Mouse (Mus musculus) stomach, postnatal 0 days (tissue): Measurements from ENCODE around the gene Arhgap42. TPM values are rescaled to one million over a fixed set of nuclear protein-coding genes. Genes with fewer than 3 reads are reported as not detected.

Source experiments
- ATAC-seq: fragments of 200-750 bp; cut with Nextera tagmentation; 2 replicates; pipeline ENCODE4 v1.8.0; 2017; ENCODE audit not compliant: low FRiP score, low TSS enrichment
- DNase-seq: peaks from one replicate; pipeline ENCODE4 v3.0.0-alpha.2; 2016; ENCODE audit warnings: low spot score
- H3K27ac ChIP-seq: fragments of 300-500 bp; sonication (generic); replicated peaks from 2 replicates; pipeline ENCODE4 v1.5.1; 2014; ENCODE audit warnings: mild to moderate bottlenecking, control low read depth
- H3K27me3 ChIP-seq: fragments of 300-500 bp; sonication (generic); 2 replicates; pipeline ENCODE4 v1.6.1; 2014; ENCODE audit warnings: low read length; ENCODE audit not compliant: control insufficient read depth, insufficient read depth
- H3K36me3 ChIP-seq: fragments of 300-500 bp; sonication (generic); 2 replicates; pipeline ENCODE4 v1.6.1; 2014; ENCODE audit warnings: low read length, mixed read lengths; ENCODE audit not compliant: control insufficient read depth, insufficient read depth
- H3K4me1 ChIP-seq: fragments of 300-500 bp; sonication (generic); replicated peaks from 2 replicates; pipeline ENCODE4 v1.6.1; 2014; ENCODE audit warnings: antibody characterized with exemption; ENCODE audit not compliant: control insufficient read depth, insufficient read depth
- H3K4me2 ChIP-seq: fragments of 300-500 bp; sonication (generic); replicated peaks from 2 replicates; pipeline ENCODE4 v1.6.1; 2014; ENCODE audit warnings: low read depth, mild to moderate bottlenecking, control low read depth, moderate library complexity
- H3K4me3 ChIP-seq: fragments of 300-500 bp; sonication (generic); 2 replicates; pipeline ENCODE4 v1.5.1; 2014; ENCODE audit warnings: low read depth, low read length, control low read depth
- H3K9ac ChIP-seq: fragments of 300-500 bp; sonication (generic); 2 replicates; pipeline ENCODE4 v1.6.1; 2014; ENCODE audit warnings: mild to moderate bottlenecking, low read length, control low read depth, mixed read lengths
- H3K9me3 ChIP-seq: fragments of 300-500 bp; sonication (generic); 2 replicates; pipeline ENCODE4 v1.6.1; 2016; ENCODE audit warnings: low read length; ENCODE audit not compliant: control insufficient read depth
- CTCF ChIP-seq: IDR thresholded peaks from 2 replicates; pipeline ENCODE4 v1.5.1; 2016; ENCODE audit warnings: antibody characterized with exemption, low read depth, mild to moderate bottlenecking, moderate library complexity
- EP300 ChIP-seq: optimal IDR thresholded peaks from 2 replicates; pipeline ENCODE3; 2016; ENCODE audit warnings: antibody characterized with exemption
- WGBS: fragments of 180-500 bp; shearing (Covaris S2); extraction: QIAGEN DNeasy Blood & Tissue Kit; methylation state at CpG from one replicate; pipeline ENCODE4 v1.1.7; 2014; 5-methylcytosine and 5-hydroxymethylcytosine counted together
- polyA plus RNA-seq: library from polyadenylated mRNA; unstranded; fragments of >200 nt; fragmentation: Nextera tagmentation; extraction: Ambion mirVana; gene quantifications from 2 replicates; pipeline ENCODE4 v1.2.1, GENCODE M21; 2015

Arhgap42 gene
- polyA plus RNA-seq, 1 experiment from 2014 or later: 21.7 TPM

DNA sequence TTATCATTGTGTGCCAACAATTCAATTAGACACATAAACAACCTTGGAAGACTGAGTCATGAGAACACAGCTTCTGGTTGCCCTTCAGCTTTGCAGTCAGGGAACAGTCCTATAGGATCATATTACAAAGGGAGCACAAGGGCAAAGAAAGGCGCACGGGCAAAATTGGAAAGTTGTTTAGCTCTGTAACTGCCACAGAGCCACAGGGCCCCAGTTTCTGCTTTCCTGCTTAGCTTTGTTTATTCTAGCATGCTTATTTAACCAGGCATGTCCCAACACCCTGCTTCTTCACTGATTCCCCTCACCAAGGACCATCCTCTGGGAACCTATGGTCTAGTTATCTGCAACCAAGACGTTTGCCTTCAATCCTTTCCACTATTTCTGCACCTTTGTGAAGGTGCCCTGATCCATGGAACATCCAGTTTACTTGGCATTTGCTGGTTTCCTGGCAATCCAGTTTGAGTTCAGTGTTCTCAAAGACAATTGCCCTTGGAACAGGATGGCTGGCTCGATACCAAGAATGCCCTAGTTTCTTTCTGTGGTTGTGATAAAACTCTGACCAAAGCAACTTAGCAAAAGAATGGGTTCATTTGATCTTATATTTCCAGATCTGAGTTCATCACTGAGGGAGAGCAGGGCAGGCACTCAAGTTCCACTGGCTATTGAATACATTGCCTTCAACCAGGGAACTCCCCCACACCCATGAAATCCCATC is 111.7 kb downstream of the Arhgap42 start:
- peak; percentile 22 for DNase-seq
- Histone ChIP-seq H3K4me1 (peaks cover 5% of the 10 kb centered on the region; the same call in 1 of the 2 replicates), H3K4me3 (no peak overlapping the region), H3K27me3 (no peaks in the 10 kb centered on the region), H3K9me3 (no peaks in the 10 kb centered on the region), H3K9ac (no peak overlapping the region), H3K4me2 (no peak overlapping the region), H3K36me3 (no peaks in the 10 kb centered on the region), H3K27ac (no peak overlapping the region)
- TF ChIP-seq CTCF (no peak), EP300 (no peak)
- no peak; the same call in 1 of the 2 replicates for ATAC-seq
- WGBS: 30% methylated on average over 4 of the region's 4 CpGs

- WGBS: 25% methylated on average over 2 of the region's 2 CpGs
- H3K4me2 ChIP-seq: no peak overlapping the region
- H3K27ac ChIP-seq: no peak overlapping the region
- H3K4me1 ChIP-seq: peaks cover 5% of the 10 kb centered on the region; the same call in 1 of the 2 replicates
- H3K9me3 ChIP-seq: no peaks in the 10 kb centered on the region
- TF ChIP-seq EP300: no peak
- no peak for TF ChIP-seq CTCF
- DNase-seq: no peak
- no peaks in the 10 kb centered on the region for H3K27me3 ChIP-seq
- no peak overlapping the region for H3K4me3 ChIP-seq
- H3K9ac ChIP-seq: no peak overlapping the region
- ATAC-seq: no peak
- no peaks in the 10 kb centered on the region for H3K36me3 ChIP-seq
Observed at GRCm38 (mm10) chr9:9124156-9124555, 114.7 kb downstream of the Arhgap42 start.

- DNase-seq (no peak), ATAC-seq (no peak)
- Histone ChIP-seq H3K36me3 (no peaks in the 10 kb centered on the region), H3K9ac (no peak overlapping the region), H3K4me2 (no peak overlapping the region), H3K9me3 (no peaks in the 10 kb centered on the region), H3K27me3 (no peaks in the 10 kb centered on the region), H3K4me3 (no peak overlapping the region), H3K4me1 (no peaks in the 10 kb centered on the region), H3K27ac (no peak overlapping the region)
- WGBS: 71% methylated on average over 3 of the region's 3 CpGs
- TF ChIP-seq EP300 (no peak), CTCF (no peak)
Observed at GRCm38 (mm10) chr9:9114266-9114665, 124.6 kb downstream of the Arhgap42 start.

DNA sequence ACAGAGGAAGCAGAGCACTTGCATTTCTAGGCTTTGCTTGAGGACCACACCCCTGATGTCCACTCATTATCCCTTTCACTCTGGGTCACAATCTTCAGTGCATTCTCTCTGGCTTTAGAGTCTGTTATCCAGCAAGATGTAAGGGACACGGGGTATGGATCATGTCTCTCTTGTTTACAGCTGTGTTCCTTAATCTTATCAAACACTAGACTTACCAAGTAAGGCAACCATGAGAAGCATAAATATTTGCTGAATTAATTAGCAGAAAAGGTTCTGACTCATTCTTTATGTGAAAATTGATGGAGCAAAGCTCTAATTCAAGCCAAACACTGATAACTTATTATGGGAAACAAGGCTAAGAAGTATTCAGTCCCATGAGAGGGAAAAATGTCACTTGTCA is 125.1 kb downstream of the Arhgap42 start:
- Histone ChIP-seq H3K36me3 (no peaks in the 10 kb centered on the region), H3K4me3 (no peak overlapping the region), H3K27me3 (no peaks in the 10 kb centered on the region), H3K4me1 (no peaks in the 10 kb centered on the region), H3K4me2 (no peak overlapping the region), H3K9ac (no peak overlapping the region), H3K9me3 (no peaks in the 10 kb centered on the region), H3K27ac (no peak overlapping the region)
- ATAC-seq (no peak), DNase-seq (no peak)
- TF ChIP-seq EP300 (no peak), CTCF (no peak)
- WGBS: 27% methylated on average over 1 of the region's 1 CpGs

DNA sequence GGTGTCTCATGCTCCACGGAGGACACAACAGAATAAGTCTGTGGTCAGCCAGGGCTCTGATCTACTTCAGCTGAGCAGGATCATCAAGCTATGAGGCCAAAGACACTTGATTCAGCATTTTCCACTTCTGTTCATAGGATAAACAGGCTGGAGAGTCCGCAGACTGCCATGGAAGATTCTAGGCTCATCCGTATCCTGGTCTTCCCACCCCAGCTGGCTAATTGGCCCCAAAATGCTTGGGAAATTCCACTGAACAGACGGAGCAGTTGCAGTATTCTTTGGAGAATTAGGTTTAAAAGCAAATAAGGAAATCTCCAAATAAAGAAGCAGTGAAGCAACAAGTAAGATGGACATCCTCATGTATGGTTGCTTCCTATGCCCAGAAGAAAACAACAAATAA is 126.0 kb downstream of the Arhgap42 start:
- no peak overlapping the region for H3K4me3 ChIP-seq
- 42% methylated on average over 4 of the region's 4 CpGs for WGBS

DNA sequence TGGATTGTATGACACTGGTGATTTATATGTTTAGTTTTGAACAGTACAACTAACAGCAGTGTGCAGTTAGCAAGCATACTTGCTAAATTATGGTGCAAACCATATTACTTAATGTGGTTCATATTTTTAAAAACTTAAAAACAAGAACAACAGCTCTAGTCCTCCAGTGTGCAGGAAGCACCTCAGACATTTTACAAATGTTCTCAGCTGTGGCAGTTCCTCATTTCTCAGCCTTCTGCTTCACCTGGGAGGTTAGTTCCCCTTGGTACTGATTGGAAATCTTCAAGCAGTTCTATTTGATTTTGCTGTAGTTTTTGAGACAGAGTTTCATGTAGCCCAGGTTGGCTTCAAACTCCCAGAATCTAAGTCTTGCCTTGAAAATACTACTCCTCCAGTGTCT is 131.2 kb downstream of the Arhgap42 start:
- Histone ChIP-seq H3K4me3 (no peak overlapping the region), H3K9me3 (no peaks in the 10 kb centered on the region), H3K9ac (no peak overlapping the region), H3K36me3 (no peaks in the 10 kb centered on the region), H3K4me1 (no peaks in the 10 kb centered on the region), H3K27ac (no peak overlapping the region), H3K4me2 (no peak overlapping the region), H3K27me3 (no peaks in the 10 kb centered on the region)
- TF ChIP-seq CTCF (no peak), EP300 (no peak)
- no peak for DNase-seq
- ATAC-seq: no peak

More for the DNA sequence above, 126.0 kb downstream of the Arhgap42 start:
- Histone ChIP-seq H3K36me3 (no peaks in the 10 kb centered on the region), H3K27ac (no peak overlapping the region), H3K27me3 (no peaks in the 10 kb centered on the region), H3K9me3 (no peaks in the 10 kb centered on the region), H3K4me2 (no peak overlapping the region), H3K9ac (no peak overlapping the region), H3K4me1 (no peaks in the 10 kb centered on the region)
- DNase-seq (no peak), ATAC-seq (no peak)
- no peak for TF ChIP-seq EP300
- no peak for TF ChIP-seq CTCF
